Mouse (Mus musculus) neutrophil, adult 5-6 weeks (primary cell): ENCODE data around the gene Camk1g. TPM values are rescaled to one million over a fixed set of nuclear protein-coding genes. Genes with fewer than 3 reads are reported as not detected.

Experiments
- ATAC-seq: fragments of 151-379, 151-347 bp; 2 replicates; pipeline ENCODE4 v1.8.0; 2017; ENCODE audit warnings: mild to moderate bottlenecking, moderate TSS enrichment; ENCODE audit not compliant: insufficient number of reproducible peaks, poor library complexity, low FRiP score, severe bottlenecking; ENCODE audit errors: extremely low read depth
- total RNA-seq: library from RNA; stranded (forward); fragments of 200-1000 nt; gene quantifications from 2 replicates; pipeline ENCODE4 v1.2.3, GENCODE M21; 2017

Camk1g gene
- total RNA-seq, 1 experiment from 2014 or later, result not detected

- ATAC-seq, result no peak
Observed at GRCm38 (mm10) chr1:193316358-193316750, 53.7 kb downstream of the Camk1g start.

GRCm38 (mm10) chr1:193315705-193316357, 54.3 kb downstream of the Camk1g start:
- no peak for ATAC-seq

GRCm38 (mm10) chr1:193311596-193311995, 58.5 kb downstream of the Camk1g start:
- no peak for ATAC-seq

- ATAC-seq, result no peak
Observed at GRCm38 (mm10) chr1:193310519-193311085, 59.5 kb downstream of the Camk1g start.

GRCm38 (mm10) chr1:193309785-193310518, 60.1 kb downstream of the Camk1g start:
- no peak for ATAC-seq

- no peak for ATAC-seq
Observed at GRCm38 (mm10) chr1:193306832-193307231, 63.3 kb downstream of the Camk1g start.

GRCm38 (mm10) chr1:193305386-193305785, 64.7 kb downstream of the Camk1g start:
- ATAC-seq, result no peak

GRCm38 (mm10) chr1:193303096-193303495, 67.0 kb downstream of the Camk1g start:
- ATAC-seq, result no peak

- no peak for ATAC-seq
Observed at GRCm38 (mm10) chr1:193302093-193302405, 68.0 kb downstream of the Camk1g start.

- no peak for ATAC-seq
Observed at GRCm38 (mm10) chr1:193301216-193302092, 68.6 kb downstream of the Camk1g start.

- ATAC-seq, result no peak
Observed at GRCm38 (mm10) chr1:193299995-193300394, 70.1 kb downstream of the Camk1g start.

GRCm38 (mm10) chr1:193298141-193298765, 71.8 kb downstream of the Camk1g start:
- no peak for ATAC-seq

Other genes starting within 250 kb of the Camk1g start
- gene Diexf, start 240.0 kb downstream of the Camk1g start, total RNA-seq, result 27.9 and 32.9 TPM in 2 replicates
- gene Irf6, start 217.2 kb downstream of the Camk1g start, total RNA-seq, result 1.1 and 1.7 TPM in 2 replicates
- gene A130010J15Rik, start 202.3 kb downstream of the Camk1g start, total RNA-seq, result 6.8 and 7.4 TPM in 2 replicates
- 473 and 476 TPM in 2 replicates for gene Traf3ip3, start 168.6 kb downstream of the Camk1g start, total RNA-seq
- gene Lamb3, start 162.6 kb downstream of the Camk1g start, total RNA-seq, result 25.7 and 29.8 TPM in 2 replicates
- gene Hsd11b1, start 106.2 kb downstream of the Camk1g start, total RNA-seq, result 12.5 and 13.6 TPM in 2 replicates
- 169 and 190 TPM in 2 replicates for gene G0s2, start 97.1 kb downstream of the Camk1g start, total RNA-seq